Mouse (Mus musculus): Measurements from ENCODE around the gene Lgr4. TPM values are rescaled to one million over a fixed set of nuclear protein-coding genes. Genes with fewer than 3 reads are reported as not detected.

Gene Lgr4
- polyA plus RNA-seq, 1 experiment from 2014 or later, result 11.6 TPM

DNA sequence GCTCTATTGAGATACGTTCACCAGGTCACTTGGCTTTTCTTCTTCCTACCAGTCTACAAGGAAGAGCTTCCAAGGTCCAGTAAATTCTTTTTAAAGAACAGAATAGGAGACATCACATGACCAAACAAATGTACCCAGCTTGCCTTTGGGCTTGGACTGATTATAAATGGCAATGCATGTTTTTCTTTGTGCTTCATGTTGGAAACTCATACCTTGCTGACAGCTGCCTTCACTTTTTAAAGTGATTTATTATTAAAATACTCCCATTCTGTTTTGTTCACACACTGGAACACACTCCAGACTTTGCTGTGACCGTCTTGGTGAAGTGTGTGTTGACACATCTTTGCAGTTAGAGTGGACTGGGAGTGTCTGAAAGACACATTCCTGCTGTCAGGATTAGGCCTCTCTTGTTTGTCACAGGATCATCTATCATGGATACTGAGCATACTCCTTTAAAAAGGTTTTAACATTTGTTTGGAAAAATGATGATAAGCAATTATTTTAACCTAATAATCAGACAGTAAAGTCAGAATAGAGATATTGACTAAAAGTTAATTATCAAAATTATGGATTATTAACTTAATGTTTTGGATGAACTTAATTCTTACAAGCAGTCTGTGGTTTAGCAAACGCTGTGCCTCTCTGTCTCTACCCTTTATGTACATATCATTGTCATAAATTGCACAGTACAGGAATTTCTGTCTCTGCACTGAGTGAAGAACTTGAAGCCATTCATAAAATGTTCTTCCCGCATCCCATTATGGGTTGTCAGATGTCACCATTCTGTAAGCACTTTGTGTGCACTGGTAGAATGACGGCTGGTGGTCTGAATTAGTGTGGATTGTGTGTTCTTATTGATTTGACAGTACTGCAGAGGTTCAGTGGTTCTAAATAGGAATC is 125.7 kb downstream of the Lgr4 start:
- Histone ChIP-seq H3K27ac (replicated peaks; ENCODE audit: low read depth, low read length) (no peak overlapping the region), H3K4me2 (ENCODE audit: low read length) (no peak overlapping the region), H3K36me3 (ENCODE audit: control insufficient read depth, insufficient read depth, low read length) (0 out of 2 replicates have a peak, but pooled peaks cover 3% of the 10 kb centered on the region), H3K9me3 (ENCODE audit: control insufficient read depth, low read length) (no peaks in the 10 kb centered on the region), H3K4me3 (replicated peaks; ENCODE audit: low read depth, low read length) (no peak overlapping the region), H3K27me3 (ENCODE audit: control insufficient read depth, insufficient read depth, low read length) (no peaks in the 10 kb centered on the region), H3K4me1 (ENCODE audit: control insufficient read depth, insufficient read depth, low read length) (no peaks in the 10 kb centered on the region), H3K9ac (replicated peaks; ENCODE audit: low read length) (no peak overlapping the region)
- 58% methylated on average over 5 of the region's 5 CpGs for whole genome bisulfite sequencing
- DNase-seq (no peak), ATAC-seq (ENCODE audit: low FRiP score, low TSS enrichment) (no peak)

DNA sequence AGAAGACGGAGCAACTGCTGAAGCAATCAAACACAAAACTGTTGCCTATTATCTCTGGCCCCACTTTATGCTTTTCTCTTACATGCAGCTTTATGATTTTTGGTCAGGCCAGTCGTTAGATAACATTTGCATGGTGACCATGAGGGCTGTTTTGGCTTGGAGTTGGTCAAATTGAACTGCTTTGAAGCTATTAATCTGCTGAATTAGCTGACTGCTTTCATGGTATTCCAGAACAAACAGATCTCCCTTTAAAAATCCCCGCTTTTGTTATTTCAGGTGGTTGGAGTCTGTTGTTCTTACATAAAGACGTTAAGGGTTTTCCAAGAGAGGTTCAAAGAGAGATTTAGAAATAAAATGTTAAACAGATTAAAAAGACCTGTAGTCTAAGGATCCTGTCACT is 141.0 kb downstream of the Lgr4 start:
- no peak overlapping the region for H3K4me2 ChIP-seq (ENCODE audit: low read length)
- 48% methylated on average over 4 of the region's 4 CpGs for WGBS
- H3K27ac ChIP-seq (replicated peaks; ENCODE audit: low read depth, low read length), result no peak overlapping the region
- ATAC-seq (ENCODE audit: low FRiP score, low TSS enrichment) (no peak), DNase-seq (no peak)
- H3K36me3 ChIP-seq (ENCODE audit: control insufficient read depth, insufficient read depth, low read length), result no peaks in the 10 kb centered on the region
- no peaks in the 10 kb centered on the region for H3K4me1 ChIP-seq (ENCODE audit: control insufficient read depth, insufficient read depth, low read length)
- no peak overlapping the region for H3K4me3 ChIP-seq (replicated peaks; ENCODE audit: low read depth, low read length)
- no peaks in the 10 kb centered on the region for H3K9me3 ChIP-seq (ENCODE audit: control insufficient read depth, low read length)
- H3K9ac ChIP-seq (replicated peaks; ENCODE audit: low read length), result no peak overlapping the region
- H3K27me3 ChIP-seq (ENCODE audit: control insufficient read depth, insufficient read depth, low read length), result no peaks in the 10 kb centered on the region

DNA sequence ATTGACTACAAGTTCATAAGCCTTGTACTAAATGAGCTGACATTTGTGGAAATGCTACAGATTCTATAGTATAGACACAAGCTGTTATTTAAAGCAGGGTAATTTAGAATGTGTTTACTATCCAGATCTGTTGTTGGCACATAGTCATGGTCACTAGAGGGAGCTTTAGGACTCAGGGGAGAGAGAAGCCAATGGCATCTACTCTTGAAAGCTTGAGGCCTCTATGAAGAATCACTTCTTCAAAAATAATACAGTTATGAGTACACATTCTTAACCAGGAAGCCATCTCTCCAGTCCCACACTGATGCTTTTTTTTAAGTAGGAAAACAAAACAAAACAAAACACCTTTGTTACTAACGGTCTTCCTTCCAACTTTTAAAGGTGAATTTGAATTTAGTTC is 145.7 kb downstream of the Lgr4 start:
- H3K27me3 ChIP-seq (ENCODE audit: control insufficient read depth, insufficient read depth, low read length), result no peaks in the 10 kb centered on the region
- no peak for ATAC-seq (ENCODE audit: low FRiP score, low TSS enrichment)

More for the DNA sequence above, 145.7 kb downstream of the Lgr4 start:
- no peak overlapping the region for H3K4me3 ChIP-seq (replicated peaks; ENCODE audit: low read depth, low read length)
- no peaks in the 10 kb centered on the region for H3K9me3 ChIP-seq (ENCODE audit: control insufficient read depth, low read length)
- H3K9ac ChIP-seq (replicated peaks; ENCODE audit: low read length), result no peak overlapping the region
- H3K27ac ChIP-seq (replicated peaks; ENCODE audit: low read depth, low read length), result no peak overlapping the region
- H3K36me3 ChIP-seq (ENCODE audit: control insufficient read depth, insufficient read depth, low read length), result no peaks in the 10 kb centered on the region
- H3K4me2 ChIP-seq (ENCODE audit: low read length), result no peak overlapping the region
- DNase-seq, result no peak
- WGBS, result 93% methylated on average over 1 of the region's 1 CpGs
- no peaks in the 10 kb centered on the region for H3K4me1 ChIP-seq (ENCODE audit: control insufficient read depth, insufficient read depth, low read length)

Other genes with a start within 250 kb of the Lgr4 start
- 5.2 and 6.3 TPM in 2 replicates for gene Bdnf, start 242.9 kb upstream of the Lgr4 start, polyA plus RNA-seq (2014; fragmentation: Nextera tagmentation; extraction: Ambion mirVana)
- 220 and 249 TPM in 2 replicates for gene Lin7c, start 26.8 kb upstream of the Lgr4 start, polyA plus RNA-seq (2014; fragmentation: Nextera tagmentation; extraction: Ambion mirVana)
- 30.1 and 31.8 TPM in 2 replicates for gene Ccdc34, start 100.2 kb downstream of the Lgr4 start, polyA plus RNA-seq (2014; fragmentation: Nextera tagmentation; extraction: Ambion mirVana)